Mouse (Mus musculus): Measurements from ENCODE around the gene Il23a. TPM values are rescaled to one million over a fixed set of nuclear protein-coding genes. Genes with fewer than 3 reads are reported as not detected.
A peak's percentile ranks its signal among the peaks of the same experiment; 100 is the strongest.

The Il23a gene
- polyA plus RNA-seq (2014; fragmentation: Nextera tagmentation; extraction: Ambion mirVana) = not detected in 2 replicates

DNA sequence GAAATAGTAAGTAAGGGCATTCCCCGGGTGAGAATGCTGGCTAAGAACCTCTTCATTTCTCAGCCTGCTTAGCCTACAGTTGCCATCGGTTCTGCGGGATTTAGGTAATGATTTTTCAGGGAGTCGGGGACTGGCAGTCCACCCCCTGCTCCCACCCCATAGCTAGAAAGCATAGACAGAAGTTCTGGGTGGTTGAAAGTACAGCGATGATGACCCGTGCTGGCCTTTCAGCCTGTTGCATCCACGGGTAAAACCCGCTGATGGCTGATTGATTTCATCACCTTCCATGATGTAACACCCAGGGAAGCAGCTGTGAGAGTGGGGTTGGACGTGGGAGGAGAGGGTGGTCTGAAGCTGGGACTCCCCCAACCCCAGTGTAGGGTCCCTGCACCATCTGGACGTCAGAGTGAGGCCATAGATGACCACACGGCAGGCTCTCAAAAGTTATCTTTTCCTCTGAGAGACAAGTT, at the start of gene Il23a:
Il23a (minus strand) TSS at position 51 of the 470 bp plus-strand sequence.
- no peaks in the 10 kb centered on the region for H3K9me3 ChIP-seq (ENCODE audit: control insufficient read depth, low read length)
- H3K36me3 ChIP-seq (ENCODE audit: control insufficient read depth, insufficient read depth, low read length) = no peaks in the 10 kb centered on the region
- H3K4me3 ChIP-seq (ENCODE audit: low read depth, low read length) = no peak within 1 kb of the TSS
- no peak within 1 kb of the TSS for H3K27ac ChIP-seq (ENCODE audit: low read depth, low read length)
- no peaks in the 10 kb centered on the region for H3K27me3 ChIP-seq (ENCODE audit: control insufficient read depth, insufficient read depth, low read length)
- no peak for DNase-seq (ENCODE audit: low spot score)
- 84% methylated on average over 11 of the region's 11 CpGs for WGBS
- H3K4me1 ChIP-seq (ENCODE audit: control insufficient read depth, insufficient read depth, low read length) = peaks cover 3% of the 10 kb centered on the region
- H3K9ac ChIP-seq (ENCODE audit: low read length) = no peak within 1 kb of the TSS
- no peak within 1 kb of the TSS for H3K4me2 ChIP-seq (ENCODE audit: low read depth)
- no peak for ATAC-seq (ENCODE audit: insufficient read depth, low FRiP score, low TSS enrichment)

DNA sequence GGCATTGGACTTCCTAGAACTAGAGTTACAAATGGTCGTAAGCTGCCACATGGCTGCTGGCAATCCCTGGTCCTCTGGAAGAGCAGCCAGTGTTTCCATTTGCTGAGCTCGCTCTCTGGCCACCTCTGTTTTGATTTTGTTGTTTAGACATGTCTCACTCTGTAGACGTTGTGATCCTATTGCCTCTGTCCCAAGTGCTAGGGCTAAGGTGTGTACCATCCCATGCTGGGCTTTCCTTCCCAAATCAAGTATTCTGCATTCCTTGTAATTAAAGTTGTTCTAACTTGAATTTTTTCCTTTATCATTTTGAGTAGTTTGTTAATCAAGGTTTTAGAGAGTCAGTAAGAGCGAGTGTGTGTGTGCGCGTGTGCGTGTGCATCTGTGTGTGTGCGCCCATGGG, 49.0 kb upstream of the Il23a start:
- Histone ChIP-seq H3K36me3 (ENCODE audit: control insufficient read depth, insufficient read depth, low read length) (peaks cover 12% of the 10 kb centered on the region), H3K27me3 (ENCODE audit: control insufficient read depth, insufficient read depth, low read length) (no peaks in the 10 kb centered on the region), H3K9ac (ENCODE audit: low read length) (no peak overlapping the region), H3K9me3 (ENCODE audit: control insufficient read depth, low read length) (no peaks in the 10 kb centered on the region), H3K4me2 (ENCODE audit: low read depth) (no peak overlapping the region), H3K4me3 (ENCODE audit: low read depth, low read length) (no peak overlapping the region), H3K27ac (ENCODE audit: low read depth, low read length) (no peak overlapping the region), H3K4me1 (ENCODE audit: control insufficient read depth, insufficient read depth, low read length) (no peaks in the 10 kb centered on the region)
- WGBS = 92% methylated on average over 8 of the region's 8 CpGs
- ATAC-seq (ENCODE audit: insufficient read depth, low FRiP score, low TSS enrichment) (no peak), DNase-seq (ENCODE audit: low spot score) (no peak)

- WGBS = 77% methylated on average over 7 of the region's 7 CpGs
- Histone ChIP-seq H3K9ac (ENCODE audit: low read length) (no peak overlapping the region), H3K27me3 (ENCODE audit: control insufficient read depth, insufficient read depth, low read length) (no peaks in the 10 kb centered on the region), H3K4me3 (ENCODE audit: low read depth, low read length) (no peak overlapping the region), H3K4me2 (ENCODE audit: low read depth) (no peak overlapping the region), H3K9me3 (ENCODE audit: control insufficient read depth, low read length) (no peaks in the 10 kb centered on the region), H3K27ac (ENCODE audit: low read depth, low read length) (no peak overlapping the region), H3K36me3 (ENCODE audit: control insufficient read depth, insufficient read depth, low read length) (no peaks in the 10 kb centered on the region), H3K4me1 (ENCODE audit: control insufficient read depth, insufficient read depth, low read length) (no peaks in the 10 kb centered on the region)
- ATAC-seq (ENCODE audit: insufficient read depth, low FRiP score, low TSS enrichment) = no peak
- DNase-seq (ENCODE audit: low spot score) = no peak
Measured at GRCm38 (mm10) chr10:128344568-128345275, 46.2 kb upstream of the Il23a start.

DNA sequence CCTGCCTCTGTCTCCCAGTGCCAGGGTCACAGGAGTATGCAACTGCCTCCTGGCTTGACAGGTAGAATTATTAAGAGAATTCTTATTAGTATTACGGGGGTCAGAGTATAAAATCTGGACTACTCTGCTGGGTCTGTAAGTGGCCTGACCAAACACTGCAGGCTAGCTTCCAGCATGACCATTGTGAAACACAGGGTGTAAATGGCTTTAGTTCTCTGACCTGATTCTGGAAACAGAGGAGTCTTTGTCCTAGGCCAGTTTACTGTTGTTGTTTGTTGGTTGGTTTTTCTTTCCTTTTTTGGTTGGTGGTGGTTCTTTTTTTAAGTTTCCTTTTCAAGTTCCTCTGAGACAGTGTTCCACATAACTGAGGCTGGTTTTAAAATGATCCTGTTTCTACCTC, 44.9 kb upstream of the Il23a start:
- Histone ChIP-seq H3K36me3 (ENCODE audit: control insufficient read depth, insufficient read depth, low read length) (no peaks in the 10 kb centered on the region), H3K27ac (ENCODE audit: low read depth, low read length) (no peak overlapping the region), H3K9me3 (ENCODE audit: control insufficient read depth, low read length) (no peaks in the 10 kb centered on the region), H3K9ac (ENCODE audit: low read length) (no peak overlapping the region), H3K4me1 (ENCODE audit: control insufficient read depth, insufficient read depth, low read length) (peaks cover 7% of the 10 kb centered on the region), H3K4me3 (ENCODE audit: low read depth, low read length) (no peak overlapping the region), H3K27me3 (ENCODE audit: control insufficient read depth, insufficient read depth, low read length) (no peaks in the 10 kb centered on the region), H3K4me2 (ENCODE audit: low read depth) (no peak overlapping the region)
- ATAC-seq (ENCODE audit: insufficient read depth, low FRiP score, low TSS enrichment) = no peak
- DNase-seq (ENCODE audit: low spot score) = no peak
- 90% methylated on average over 1 of the region's 1 CpGs for WGBS

DNA sequence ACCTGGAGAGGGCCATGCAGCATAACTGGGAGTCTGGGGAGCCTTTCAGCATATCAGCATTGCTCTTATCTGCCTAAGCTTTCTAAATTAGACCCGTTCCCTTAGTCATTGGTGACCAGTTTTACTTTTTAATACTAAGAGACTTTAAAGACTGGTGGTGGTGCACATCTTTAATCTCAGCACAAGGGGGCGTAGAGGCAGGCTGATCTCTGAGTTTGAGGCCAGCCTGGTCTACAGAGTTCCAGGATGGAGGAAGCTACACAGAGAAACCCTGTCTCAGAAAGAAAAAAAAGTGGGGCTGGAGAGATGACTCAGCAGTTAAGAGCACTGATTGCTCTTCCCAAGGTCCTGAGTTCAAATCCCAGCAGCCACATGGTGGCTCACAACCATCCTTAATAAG, 41.7 kb upstream of the Il23a start:
- Histone ChIP-seq H3K9me3 (ENCODE audit: control insufficient read depth, low read length) (no peaks in the 10 kb centered on the region), H3K36me3 (ENCODE audit: control insufficient read depth, insufficient read depth, low read length) (no peaks in the 10 kb centered on the region), H3K27ac (ENCODE audit: low read depth, low read length) (no peak overlapping the region), H3K27me3 (ENCODE audit: control insufficient read depth, insufficient read depth, low read length) (no peaks in the 10 kb centered on the region), H3K4me3 (ENCODE audit: low read depth, low read length) (no peak overlapping the region; the same call in 1 of the 2 replicates), H3K9ac (ENCODE audit: low read length) (no peak overlapping the region), H3K4me2 (ENCODE audit: low read depth) (no peak overlapping the region), H3K4me1 (ENCODE audit: control insufficient read depth, insufficient read depth, low read length) (peaks cover 9% of the 10 kb centered on the region)
- WGBS = 91% methylated on average over 2 of the region's 2 CpGs
- DNase-seq (ENCODE audit: low spot score) = no peak
- no peak for ATAC-seq (ENCODE audit: insufficient read depth, low FRiP score, low TSS enrichment)

DNA sequence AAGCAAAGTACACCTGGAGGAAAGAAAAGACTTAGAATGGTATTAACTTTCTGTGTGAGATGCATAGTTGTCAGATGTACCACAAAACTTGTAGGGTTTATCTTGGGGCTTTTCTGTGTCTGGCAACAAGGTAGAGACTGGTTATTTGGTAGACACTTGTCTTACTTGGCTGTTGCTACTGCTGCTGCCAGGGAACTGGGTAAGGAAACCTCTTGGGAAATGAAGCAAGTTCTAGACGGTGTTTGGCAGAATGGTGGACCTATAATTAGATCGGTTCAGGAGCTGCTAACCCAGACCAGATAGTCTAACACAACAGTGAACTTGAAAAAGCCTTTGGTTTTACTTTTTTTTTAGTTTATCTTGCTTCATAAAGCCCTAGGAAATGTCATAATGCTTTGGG, 40.4 kb upstream of the Il23a start:
- peaks cover 9% of the 10 kb centered on the region for H3K4me1 ChIP-seq (ENCODE audit: control insufficient read depth, insufficient read depth, low read length)
- H3K9me3 ChIP-seq (ENCODE audit: control insufficient read depth, low read length) = no peaks in the 10 kb centered on the region
- H3K36me3 ChIP-seq (ENCODE audit: control insufficient read depth, insufficient read depth, low read length) = no peaks in the 10 kb centered on the region
- no peak for ATAC-seq (ENCODE audit: insufficient read depth, low FRiP score, low TSS enrichment)
- WGBS = 80% methylated on average over 2 of the region's 2 CpGs
- H3K27me3 ChIP-seq (ENCODE audit: control insufficient read depth, insufficient read depth, low read length) = no peaks in the 10 kb centered on the region
- no peak overlapping the region for H3K27ac ChIP-seq (ENCODE audit: low read depth, low read length)
- H3K9ac ChIP-seq (ENCODE audit: low read length) = no peak overlapping the region
- peak overlapping the region; percentile 99 for H3K4me3 ChIP-seq (ENCODE audit: low read depth, low read length)
- peak overlapping the region; percentile 84 for H3K4me2 ChIP-seq (ENCODE audit: low read depth)
- no peak for DNase-seq (ENCODE audit: low spot score)

- ATAC-seq (ENCODE audit: insufficient read depth, low FRiP score, low TSS enrichment) = no peak
- no peaks in the 10 kb centered on the region for H3K36me3 ChIP-seq (ENCODE audit: control insufficient read depth, insufficient read depth, low read length)
- peak overlapping the region; percentile 99 for H3K4me3 ChIP-seq (ENCODE audit: low read depth, low read length)
- H3K9ac ChIP-seq (ENCODE audit: low read length) = peak overlapping the region; percentile 94
- no peaks in the 10 kb centered on the region for H3K9me3 ChIP-seq (ENCODE audit: control insufficient read depth, low read length)
- no peak for DNase-seq (ENCODE audit: low spot score)
- H3K4me2 ChIP-seq (ENCODE audit: low read depth) = peak overlapping the region; percentile 84
- 27% methylated on average over 5 of the region's 5 CpGs for WGBS
- H3K4me1 ChIP-seq (ENCODE audit: control insufficient read depth, insufficient read depth, low read length) = peaks cover 9% of the 10 kb centered on the region
- no peaks in the 10 kb centered on the region for H3K27me3 ChIP-seq (ENCODE audit: control insufficient read depth, insufficient read depth, low read length)
- peak overlapping the region; percentile 83 for H3K27ac ChIP-seq (ENCODE audit: low read depth, low read length)
Measured at GRCm38 (mm10) chr10:128338415-128338814, 39.9 kb upstream of the Il23a start.

- peak; percentile 96 for DNase-seq (ENCODE audit: low spot score)
- Histone ChIP-seq H3K27ac (ENCODE audit: low read depth, low read length) (peak within 1 kb of the TSS; percentile 83), H3K4me2 (ENCODE audit: low read depth) (peak within 1 kb of the TSS; percentile 84), H3K9me3 (ENCODE audit: control insufficient read depth, low read length) (no peaks in the 10 kb centered on the region), H3K27me3 (ENCODE audit: control insufficient read depth, insufficient read depth, low read length) (no peaks in the 10 kb centered on the region), H3K9ac (ENCODE audit: low read length) (peak within 1 kb of the TSS; percentile 94), H3K36me3 (ENCODE audit: control insufficient read depth, insufficient read depth, low read length) (no peaks in the 10 kb centered on the region), H3K4me3 (ENCODE audit: low read depth, low read length) (peak within 1 kb of the TSS; percentile 99), H3K4me1 (ENCODE audit: control insufficient read depth, insufficient read depth, low read length) (peaks cover 9% of the 10 kb centered on the region)
- 2% methylated on average over 59 of the region's 61 CpGs for WGBS
- peak; percentile 99 for ATAC-seq (ENCODE audit: insufficient read depth, low FRiP score, low TSS enrichment)
Measured at GRCm38 (mm10) chr10:128337306-128338181, 39.0 kb upstream of the Il23a start, which contains the start of gene Cs. Gene Cs, plus strand, starts transcription at chr10:128337734.

Data from neural tube, embryonic 11.5 days (tissue).